Mouse (Mus musculus): Measurements from ENCODE around the gene Cd1d1.

DNA sequence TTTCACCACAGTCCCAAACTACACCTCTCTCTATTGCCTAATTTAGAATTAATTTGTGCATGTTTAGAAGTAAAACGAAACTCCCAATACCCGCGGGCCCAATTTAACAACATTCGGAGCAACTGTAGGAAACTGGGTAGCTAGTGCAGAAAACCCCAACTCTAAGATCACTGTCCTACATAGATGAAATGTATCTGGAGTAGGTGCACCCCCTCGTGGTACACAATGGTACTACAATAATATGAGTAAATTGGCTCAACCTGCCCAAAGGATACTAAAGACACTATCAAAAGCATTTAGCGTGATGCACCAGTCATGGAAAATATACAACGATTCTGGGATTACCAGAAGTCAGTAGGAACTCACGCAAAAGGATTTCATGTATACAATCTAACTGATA, 22.7 kb downstream of the Cd1d1 start:
- TF ChIP-seq GATA1 (IDR thresholded peaks at IDR 0.05; ENCODE audit: borderline replicate concordance, low read length) (no peak), FLI1 (IDR thresholded peaks at IDR 0.05; ENCODE audit: low read length) (no peak)

Data from megakaryocyte, embryonic 14.5 days (primary cell).